Mouse (Mus musculus) ES-Bruce4 (cell line): ENCODE data around the gene Gm10134. TPM values are rescaled to one million over a fixed set of nuclear protein-coding genes. Genes with fewer than 3 reads are reported as not detected.

ENCODE experiments used
- H3K27ac ChIP-seq: 2 replicates; pipeline ENCODE4 v1.5.1; 2012; ENCODE audit warnings: low read length, inconsistent platforms; ENCODE audit not compliant: insufficient read depth
- H3K27me3 ChIP-seq: 2 replicates; pipeline ENCODE4 v1.6.1; 2012; ENCODE audit warnings: mild to moderate bottlenecking, low read length, inconsistent platforms; ENCODE audit not compliant: control insufficient read depth, poor library complexity, insufficient read depth, severe bottlenecking
- H3K36me3 ChIP-seq: 2 replicates; pipeline ENCODE4 v1.6.1; 2012; ENCODE audit warnings: inconsistent platforms, mild to moderate bottlenecking, low read length, moderate library complexity; ENCODE audit not compliant: control insufficient read depth, poor library complexity, insufficient read depth, severe bottlenecking
- H3K4me1 ChIP-seq: one replicate; pipeline ENCODE4 v1.8.1; 2011; ENCODE audit warnings: low read length; ENCODE audit not compliant: control insufficient read depth, insufficient read depth
- H3K4me3 ChIP-seq: 2 replicates; pipeline ENCODE4 v1.5.1; 2011; ENCODE audit warnings: low read depth, mild to moderate bottlenecking, low read length
- H3K9ac ChIP-seq: 2 replicates; pipeline ENCODE4 v1.6.1; 2012; ENCODE audit warnings: low read depth, mild to moderate bottlenecking, inconsistent platforms; ENCODE audit not compliant: poor library complexity, severe bottlenecking
- H3K9me3 ChIP-seq: replicated peaks from 2 replicates; pipeline ENCODE4 v1.6.1; 2012; ENCODE audit warnings: mild to moderate bottlenecking, low read length, inconsistent platforms; ENCODE audit not compliant: control insufficient read depth, poor library complexity, insufficient read depth, severe bottlenecking
- CTCF ChIP-seq: IDR thresholded peaks from one replicate; pipeline ENCODE4 v1.8.1; 2011; ENCODE audit warnings: low read depth, low read length
- EP300 ChIP-seq: IDR thresholded peaks from 2 replicates; pipeline ENCODE4 v1.6.1; 2011; ENCODE audit warnings: low read depth, low read length; ENCODE audit not compliant: insufficient read depth
- POLR2A ChIP-seq: IDR thresholded peaks from one replicate; pipeline ENCODE4 v1.8.1; 2011; ENCODE audit warnings: low read length; ENCODE audit not compliant: insufficient read depth
- polyA plus RNA-seq: library from polyadenylated mRNA; stranded (reverse); fragments of >200 nt; gene quantifications from 2 replicates; pipeline ENCODE4 v1.2.4, GENCODE M21; 2011; ENCODE audit warnings: low read depth; ENCODE audit not compliant: missing spikeins, insufficient read depth, insufficient read length

Gm10134 gene
- polyA plus RNA-seq, 1 experiment, result 2.8 TPM

GRCm38 (mm10) chr2:28540587-28541227 is 34.8 kb downstream of the Gm10134 start:
- Histone ChIP-seq H3K27ac (no peak overlapping the region), H3K4me3 (no peak overlapping the region), H3K27me3 (no peaks in the 10 kb centered on the region), H3K9me3 (no peaks in the 10 kb centered on the region), H3K9ac (no peak overlapping the region), H3K36me3 (no peaks in the 10 kb centered on the region), H3K4me1 (peaks cover 3% of the 10 kb centered on the region)
- TF ChIP-seq POLR2A (no peak), EP300 (no peak), CTCF (no peak)

- Histone ChIP-seq H3K27ac (no peak overlapping the region), H3K27me3 (no peaks in the 10 kb centered on the region), H3K9me3 (no peaks in the 10 kb centered on the region), H3K4me3 (no peak overlapping the region), H3K9ac (no peak overlapping the region), H3K4me1 (no peaks in the 10 kb centered on the region), H3K36me3 (peaks cover 1% of the 10 kb centered on the region)
- no peak for TF ChIP-seq EP300
- no peak for TF ChIP-seq POLR2A
- no peak for TF ChIP-seq CTCF
These were observed 38.0 kb downstream of the Gm10134 start for GRCm38 (mm10) chr2:28543894-28544293.

GRCm38 (mm10) chr2:28545976-28546375 is 40.1 kb downstream of the Gm10134 start:
- no peak overlapping the region for H3K4me3 ChIP-seq
- no peak overlapping the region for H3K9ac ChIP-seq
- no peak overlapping the region for H3K27ac ChIP-seq
- no peaks in the 10 kb centered on the region for H3K4me1 ChIP-seq
- peaks cover 14% of the 10 kb centered on the region for H3K36me3 ChIP-seq
- TF ChIP-seq EP300 (no peak), CTCF (no peak), POLR2A (no peak)
- H3K9me3 ChIP-seq, result no peaks in the 10 kb centered on the region
- no peaks in the 10 kb centered on the region for H3K27me3 ChIP-seq

GRCm38 (mm10) chr2:28546560-28546959 is 40.7 kb downstream of the Gm10134 start:
- Histone ChIP-seq H3K4me3 (no peak overlapping the region), H3K36me3 (peaks cover 14% of the 10 kb centered on the region), H3K27me3 (no peaks in the 10 kb centered on the region), H3K9ac (no peak overlapping the region), H3K4me1 (no peaks in the 10 kb centered on the region), H3K9me3 (no peaks in the 10 kb centered on the region), H3K27ac (no peak overlapping the region)
- no peak for TF ChIP-seq POLR2A
- TF ChIP-seq EP300, result no peak
- no peak for TF ChIP-seq CTCF

- H3K9me3 ChIP-seq, result no peaks in the 10 kb centered on the region
- H3K4me1 ChIP-seq, result no peaks in the 10 kb centered on the region
- H3K27me3 ChIP-seq, result no peaks in the 10 kb centered on the region
- TF ChIP-seq POLR2A, result no peak
- peak; percentile 94 for TF ChIP-seq CTCF
- H3K4me3 ChIP-seq, result no peak overlapping the region
- H3K36me3 ChIP-seq, result peaks cover 16% of the 10 kb centered on the region
- no peak overlapping the region for H3K27ac ChIP-seq
- H3K9ac ChIP-seq, result no peak overlapping the region
These were observed 41.6 kb downstream of the Gm10134 start for GRCm38 (mm10) chr2:28547237-28548172.

- Histone ChIP-seq H3K4me1 (no peaks in the 10 kb centered on the region), H3K36me3 (peaks cover 18% of the 10 kb centered on the region), H3K27me3 (no peaks in the 10 kb centered on the region), H3K4me3 (no peak overlapping the region), H3K27ac (no peak overlapping the region), H3K9me3 (no peaks in the 10 kb centered on the region), H3K9ac (no peak overlapping the region)
- TF ChIP-seq CTCF (no peak), POLR2A (no peak), EP300 (no peak)
These were observed 43.3 kb downstream of the Gm10134 start for GRCm38 (mm10) chr2:28549157-28549556.
